ENCODE assay signal across 8 mouse cellular contexts in the genomic region with DNA sequence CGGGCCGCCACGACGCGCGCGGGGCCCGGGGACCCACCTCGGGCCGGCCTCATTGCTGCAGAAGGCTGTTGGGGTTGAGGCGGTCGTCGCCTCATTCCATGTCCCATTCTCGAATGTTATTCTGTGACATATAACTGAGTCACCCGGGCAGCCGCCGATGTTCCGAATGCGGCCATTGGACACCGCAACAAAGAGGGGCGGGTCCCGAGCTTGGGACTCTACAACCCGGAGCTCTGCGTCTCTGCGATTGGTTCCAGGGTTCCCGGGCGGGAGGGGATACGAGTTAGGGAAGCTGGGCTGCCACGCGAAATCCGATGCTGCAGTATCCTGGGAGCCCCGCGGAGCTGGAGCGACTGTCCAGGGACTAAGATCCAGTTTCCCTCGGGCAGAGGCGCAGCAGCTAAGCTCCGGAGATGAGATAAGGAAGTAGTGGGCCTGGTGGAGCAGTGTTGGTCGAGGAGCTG. TPM values are rescaled to one million over a fixed set of nuclear protein-coding genes. Genes with fewer than 3 reads are reported as not detected.
DNase-seq lines count a peak whose midpoint lies in the region; ATAC-seq and TF ChIP-seq lines count a peak whose summit lies in the region.

A gene (minus strand): TSS at position 197 of the 464 bp plus-strand sequence.

- no peak for TF ChIP-seq CTCF in ES-Bruce4 (IDR thresholded peaks at IDR 0.05; ENCODE audit: low read depth, low read length)

- peak within 1 kb of the TSS; percentile 63 for H3K9ac ChIP-seq in ES-Bruce4 (ENCODE audit: low read depth, poor library complexity, severe bottlenecking)
- H3K9ac ChIP-seq in forebrain, embryonic 12.5 days: peak within 1 kb of the TSS; percentile 90
- H3K9ac ChIP-seq in heart, embryonic 15.5 days: peak within 1 kb of the TSS; percentile 76
- H3K9ac ChIP-seq in liver, embryonic 11.5 days (ENCODE audit: low read depth, low read length): peak within 1 kb of the TSS; percentile 58

- ATAC-seq in forebrain, embryonic 12.5 days (ENCODE audit: low FRiP score): peak; percentile 99
- ATAC-seq in heart, embryonic 15.5 days (replicated peaks; ENCODE audit: insufficient number of reproducible peaks, insufficient read depth, low FRiP score, low read depth): peak; percentile 96
- peak; percentile 77 for ATAC-seq in liver, embryonic 11.5 days (replicated peaks; ENCODE audit: low FRiP score)
- peak; percentile 45; the same call in 1 of the 2 replicates for ATAC-seq in monocyte, adult 5-6 weeks (replicated peaks; ENCODE audit: insufficient number of reproducible peaks, low FRiP score, low TSS enrichment, poor library complexity, severe bottlenecking)

- H3K4me2 ChIP-seq in forebrain, embryonic 12.5 days: peak within 1 kb of the TSS; percentile 98
- peak within 1 kb of the TSS; percentile 97 for H3K4me2 ChIP-seq in heart, embryonic 15.5 days
- peak within 1 kb of the TSS; percentile 70 for H3K4me2 ChIP-seq in liver, embryonic 11.5 days

- WGBS in forebrain, embryonic 12.5 days: under 1% methylated on average over 38 of the region's 38 CpGs
- WGBS in heart, embryonic 15.5 days: under 1% methylated on average over 38 of the region's 38 CpGs
- WGBS in liver, embryonic 11.5 days: under 1% methylated on average over 38 of the region's 38 CpGs

- DNase-seq in brain, embryonic 18.5 days (ENCODE audit: low read depth, low spot score): peak; percentile 91
- DNase-seq in kidney, postnatal 14 days: peak; percentile 88
- DNase-seq in liver, embryonic 11.5 days (ENCODE audit: low spot score): peak; percentile 75
- peak; percentile 41 for DNase-seq in telencephalon, adult 2 months (ENCODE audit: low read depth, low spot score)

- H3K9me3 ChIP-seq in ES-Bruce4 (replicated peaks; ENCODE audit: control insufficient read depth, insufficient read depth, low read length, poor library complexity, severe bottlenecking): no peaks in the 10 kb centered on the region
- no peaks in the 10 kb centered on the region for H3K9me3 ChIP-seq in forebrain, embryonic 12.5 days
- H3K9me3 ChIP-seq in heart, embryonic 15.5 days (replicated peaks): no peaks in the 10 kb centered on the region
- H3K9me3 ChIP-seq in liver, embryonic 11.5 days (ENCODE audit: control insufficient read depth, low read length): no peaks in the 10 kb centered on the region

- no peak within 1 kb of the TSS for H3K27ac ChIP-seq in ES-Bruce4 (ENCODE audit: insufficient read depth, low read length)
- H3K27ac ChIP-seq in forebrain, embryonic 12.5 days: peak within 1 kb of the TSS; percentile 95
- peak within 1 kb of the TSS; percentile 92 for H3K27ac ChIP-seq in heart, embryonic 15.5 days
- H3K27ac ChIP-seq in liver, embryonic 11.5 days (ENCODE audit: low read depth, low read length): peak within 1 kb of the TSS; percentile 40; the same call in 1 of the 2 replicates

- TF ChIP-seq EP300 in ES-Bruce4 (IDR thresholded peaks at IDR 0.05; ENCODE audit: insufficient read depth, low read depth, low read length): no peak

- no peak for TF ChIP-seq POLR2A in ES-Bruce4 (IDR thresholded peaks at IDR 0.05; ENCODE audit: insufficient read depth, low read length)

- H3K4me1 ChIP-seq in ES-Bruce4 (ENCODE audit: control insufficient read depth, insufficient read depth, low read length): no peaks in the 10 kb centered on the region
- H3K4me1 ChIP-seq in forebrain, embryonic 12.5 days: peaks cover 37% of the 10 kb centered on the region
- peaks cover 39% of the 10 kb centered on the region for H3K4me1 ChIP-seq in heart, embryonic 15.5 days (replicated peaks)
- H3K4me1 ChIP-seq in liver, embryonic 11.5 days (replicated peaks; ENCODE audit: control insufficient read depth, insufficient read depth, low read length): 0 out of 2 replicates have a peak, but pooled peaks cover 2% of the 10 kb centered on the region

- H3K36me3 ChIP-seq in ES-Bruce4 (ENCODE audit: control insufficient read depth, insufficient read depth, low read length, poor library complexity, severe bottlenecking): no peaks in the 10 kb centered on the region
- peaks cover 11% of the 10 kb centered on the region for H3K36me3 ChIP-seq in forebrain, embryonic 12.5 days (replicated peaks)
- H3K36me3 ChIP-seq in heart, embryonic 15.5 days: 0 out of 2 replicates have a peak, but pooled peaks cover 5% of the 10 kb centered on the region
- H3K36me3 ChIP-seq in liver, embryonic 11.5 days (ENCODE audit: control insufficient read depth, insufficient read depth, low read length): no peaks in the 10 kb centered on the region

- H3K27me3 ChIP-seq in ES-Bruce4 (ENCODE audit: control insufficient read depth, insufficient read depth, low read length, poor library complexity, severe bottlenecking): no peaks in the 10 kb centered on the region
- H3K27me3 ChIP-seq in forebrain, embryonic 12.5 days: no peaks in the 10 kb centered on the region
- H3K27me3 ChIP-seq in heart, embryonic 15.5 days: no peaks in the 10 kb centered on the region
- peaks cover 45% of the 10 kb centered on the region for H3K27me3 ChIP-seq in liver, embryonic 11.5 days (replicated peaks; ENCODE audit: control insufficient read depth, insufficient read depth, low read length)

- H3K4me3 ChIP-seq in ES-Bruce4 (ENCODE audit: low read depth, low read length): peak within 1 kb of the TSS; percentile 57
- peak within 1 kb of the TSS; percentile 70 for H3K4me3 ChIP-seq in forebrain, embryonic 12.5 days (replicated peaks)
- peak within 1 kb of the TSS; percentile 73 for H3K4me3 ChIP-seq in heart, embryonic 15.5 days
- H3K4me3 ChIP-seq in liver, embryonic 11.5 days (ENCODE audit: low read depth, low read length): peak within 1 kb of the TSS; percentile 48

RNA-seq across cellular contexts. Expression of the gene that starts here (rescaled TPM):
- 4.2 and 4.7 TPM in 2 replicates for polyA plus RNA-seq in ES-Bruce4 (2011; ENCODE audit: insufficient read depth, insufficient read length, low read depth, missing spikeins)
- 65.0 and 65.5 TPM in 2 replicates for polyA plus RNA-seq in forebrain, embryonic 12.5 days (2016; fragmentation: Nextera tagmentation; extraction: Ambion mirVana)
- polyA plus RNA-seq in heart, embryonic 15.5 days (2015; fragmentation: Nextera tagmentation; extraction: Ambion mirVana): 44.5 and 45.9 TPM in 2 replicates
- polyA plus RNA-seq in liver, embryonic 11.5 days (2014; fragmentation: Nextera tagmentation; extraction: Ambion mirVana): 12.8 and 14.2 TPM in 2 replicates
- total RNA-seq in monocyte, adult 5-6 weeks (2017): 0.64 TPM in 1 of 3 replicates, not detected in the others

Comparison
In these comparisons a context has a peak if more than half of its experiments do, and no peak if none do; other contexts are left out.
1. Peak in ATAC-seq in monocyte, adult 5-6 weeks; RNA of the gene not detected or under 1 TPM.
2. DNase-seq: peak in every context shown above with its lines; median percentile 91 in brain, embryonic 18.5 days; 88 in kidney, postnatal 14 days; 75 in liver, embryonic 11.5 days; 41 in telencephalon, adult 2 months.
3. ATAC-seq: peak in every context shown above with its lines; median percentile 99 in forebrain, embryonic 12.5 days; 96 in heart, embryonic 15.5 days; 77 in liver, embryonic 11.5 days; 45 in monocyte, adult 5-6 weeks.